Mouse (Mus musculus) hindbrain, embryonic 16.5 days (tissue): ENCODE results near the gene Zfp961. TPM values are rescaled to one million over a fixed set of nuclear protein-coding genes. Genes with fewer than 3 reads are reported as not detected.
"Not testable (repeated sequence)": the region's sequence is repeated elsewhere in the genome, so short reads cannot be mapped to it uniquely, and the experiment has no call there.

ENCODE experiments used
- ATAC-seq: fragments of 200-750 bp; cut with Nextera tagmentation; 2 replicates; pipeline ENCODE4 v1.8.0; 2017; ENCODE audit warnings: moderate TSS enrichment, moderate library complexity
- H3K27ac ChIP-seq: fragments of 300-500 bp; sonication (generic); 2 replicates; pipeline ENCODE4 v1.5.1; 2014; ENCODE audit warnings: low read depth, mild to moderate bottlenecking, control low read depth, low read length, moderate library complexity
- H3K27me3 ChIP-seq: fragments of 300-500 bp; sonication (generic); replicated peaks from 2 replicates; pipeline ENCODE4 v1.6.1; 2014; ENCODE audit warnings: low read length; ENCODE audit not compliant: control insufficient read depth, insufficient read depth
- H3K36me3 ChIP-seq: fragments of 300-500 bp; sonication (generic); 2 replicates; pipeline ENCODE4 v1.6.1; 2014; ENCODE audit warnings: mild to moderate bottlenecking, low read length, moderate library complexity, mixed read lengths; ENCODE audit not compliant: control insufficient read depth, insufficient read depth
- H3K4me1 ChIP-seq: fragments of 300-500 bp; sonication (generic); 2 replicates; pipeline ENCODE4 v1.6.1; 2014; ENCODE audit warnings: low read depth, low read length; ENCODE audit not compliant: control insufficient read depth, insufficient read depth
- H3K4me2 ChIP-seq: fragments of 300-500 bp; sonication (generic); 2 replicates; pipeline ENCODE4 v1.6.1; 2014; ENCODE audit warnings: mild to moderate bottlenecking, low read length, control low read depth, moderate library complexity
- H3K4me3 ChIP-seq: fragments of 300-500 bp; sonication (generic); 2 replicates; pipeline ENCODE4 v1.5.1; 2014; ENCODE audit warnings: mild to moderate bottlenecking, low read length, control low read depth, moderate library complexity
- H3K9ac ChIP-seq: fragments of 300-500 bp; sonication (generic); 2 replicates; pipeline ENCODE4 v1.6.1; 2014; ENCODE audit warnings: low read depth, mild to moderate bottlenecking, control low read depth, low read length, moderate library complexity
- H3K9me3 ChIP-seq: fragments of 300-500 bp; sonication (generic); 2 replicates; pipeline ENCODE4 v1.6.1; 2014; ENCODE audit warnings: mild to moderate bottlenecking, low read length, moderate library complexity; ENCODE audit not compliant: control insufficient read depth
- WGBS: fragments of 180-500 bp; shearing (Covaris S2); extraction: QIAGEN DNeasy Blood & Tissue Kit; methylation state at CpG from one replicate; pipeline ENCODE4 v1.1.7; 2014; 5-methylcytosine and 5-hydroxymethylcytosine counted together
- polyA plus RNA-seq: library from polyadenylated mRNA; unstranded; fragments of >200 nt; fragmentation: Nextera tagmentation; extraction: Ambion mirVana; gene quantifications from 2 replicates; pipeline ENCODE4 v1.2.1, GENCODE M21; 2015

Gene Zfp961
- polyA plus RNA-seq, 1 experiment from 2014 or later: 16.8 TPM

- not testable (repeated sequence) for H3K9me3 ChIP-seq, ATAC-seq, H3K9ac ChIP-seq, H3K4me1 ChIP-seq, H3K4me2 ChIP-seq, H3K27me3 ChIP-seq, H3K4me3 ChIP-seq, H3K27ac ChIP-seq, H3K36me3 ChIP-seq
- WGBS: 96% methylated on average over 16 of the region's 16 CpGs
These were observed 2.3 kb downstream of the Zfp961 start for GRCm38 (mm10) chr8:71952961-71953700.

GRCm38 (mm10) chr8:71954666-71955065 lies 3.8 kb downstream of the Zfp961 start:
- WGBS: 98% methylated on average over 9 of the region's 9 CpGs
- H3K36me3 ChIP-seq: peaks cover 4% of the 10 kb centered on the region; the same call in 1 of the 2 replicates
- H3K4me1 ChIP-seq: peaks cover 10% of the 10 kb centered on the region
- no peak overlapping the region for H3K4me3 ChIP-seq
- no peak overlapping the region for H3K4me2 ChIP-seq
- H3K27ac ChIP-seq: no peak overlapping the region
- H3K9ac ChIP-seq: no peak overlapping the region
- H3K9me3 ChIP-seq: peaks cover 3% of the 10 kb centered on the region; the same call in 1 of the 2 replicates
- no peak for ATAC-seq
- no peaks in the 10 kb centered on the region for H3K27me3 ChIP-seq

GRCm38 (mm10) chr8:71960483-71960882 lies 9.6 kb downstream of the Zfp961 start:
- H3K4me2 ChIP-seq: no peak overlapping the region
- no peaks in the 10 kb centered on the region for H3K27me3 ChIP-seq
- H3K27ac ChIP-seq: no peak overlapping the region
- no peak overlapping the region for H3K9ac ChIP-seq
- H3K4me1 ChIP-seq: no peaks in the 10 kb centered on the region
- no peaks in the 10 kb centered on the region for H3K9me3 ChIP-seq
- H3K36me3 ChIP-seq: peaks cover 6% of the 10 kb centered on the region
- no peak for ATAC-seq
- H3K4me3 ChIP-seq: no peak overlapping the region

- Histone ChIP-seq H3K4me1 (no peaks in the 10 kb centered on the region), H3K4me2 (no peak overlapping the region), H3K9ac (no peak overlapping the region), H3K27ac (no peak overlapping the region), H3K36me3 (peaks cover 14% of the 10 kb centered on the region), H3K27me3 (no peaks in the 10 kb centered on the region), H3K9me3 (no peaks in the 10 kb centered on the region), H3K4me3 (no peak overlapping the region)
- no peak for ATAC-seq
- WGBS: 94% methylated on average over 5 of the region's 5 CpGs
These were observed 11.0 kb downstream of the Zfp961 start for GRCm38 (mm10) chr8:71961796-71962195.

GRCm38 (mm10) chr8:71964051-71964450 lies 13.2 kb downstream of the Zfp961 start:
- no peak for ATAC-seq
- Histone ChIP-seq H3K36me3 (peaks cover 22% of the 10 kb centered on the region), H3K4me1 (no peaks in the 10 kb centered on the region), H3K4me2 (no peak overlapping the region), H3K27me3 (no peaks in the 10 kb centered on the region), H3K27ac (no peak overlapping the region), H3K9me3 (no peaks in the 10 kb centered on the region), H3K4me3 (no peak overlapping the region), H3K9ac (no peak overlapping the region)
- WGBS: 89% methylated on average over 3 of the region's 3 CpGs

- H3K27me3 ChIP-seq: no peaks in the 10 kb centered on the region
- peaks cover 22% of the 10 kb centered on the region for H3K36me3 ChIP-seq
- 98% methylated on average over 2 of the region's 2 CpGs for WGBS
- no peak overlapping the region for H3K4me3 ChIP-seq
- H3K4me2 ChIP-seq: no peak overlapping the region
- ATAC-seq: no peak
- H3K9ac ChIP-seq: no peak overlapping the region
- H3K4me1 ChIP-seq: no peaks in the 10 kb centered on the region
- H3K9me3 ChIP-seq: no peaks in the 10 kb centered on the region
- H3K27ac ChIP-seq: no peak overlapping the region
These were observed 14.3 kb downstream of the Zfp961 start for GRCm38 (mm10) chr8:71965166-71965565.

GRCm38 (mm10) chr8:71966411-71966810 lies 15.6 kb downstream of the Zfp961 start:
- H3K36me3 ChIP-seq: peaks cover 22% of the 10 kb centered on the region
- no peak overlapping the region for H3K27ac ChIP-seq
- H3K9ac ChIP-seq: no peak overlapping the region
- H3K4me2 ChIP-seq: no peak overlapping the region
- H3K4me1 ChIP-seq: no peaks in the 10 kb centered on the region
- H3K27me3 ChIP-seq: no peaks in the 10 kb centered on the region
- no peak overlapping the region for H3K4me3 ChIP-seq
- no peaks in the 10 kb centered on the region for H3K9me3 ChIP-seq
- no peak for ATAC-seq

GRCm38 (mm10) chr8:71967261-71967660 lies 16.4 kb downstream of the Zfp961 start:
- Histone ChIP-seq H3K4me2 (no peak overlapping the region), H3K36me3 (peaks cover 22% of the 10 kb centered on the region), H3K4me1 (no peaks in the 10 kb centered on the region), H3K9ac (no peak overlapping the region), H3K4me3 (no peak overlapping the region), H3K9me3 (no peaks in the 10 kb centered on the region), H3K27me3 (no peaks in the 10 kb centered on the region), H3K27ac (no peak overlapping the region)
- over 99% methylated on average over 5 of the region's 5 CpGs for WGBS
- no peak for ATAC-seq

- WGBS: 87% methylated on average over 6 of the region's 6 CpGs
- peaks cover 22% of the 10 kb centered on the region for H3K36me3 ChIP-seq
- no peak overlapping the region for H3K4me2 ChIP-seq
- no peaks in the 10 kb centered on the region for H3K9me3 ChIP-seq
- no peaks in the 10 kb centered on the region for H3K27me3 ChIP-seq
- no peaks in the 10 kb centered on the region for H3K4me1 ChIP-seq
- ATAC-seq: no peak
- no peak overlapping the region for H3K9ac ChIP-seq
- no peak overlapping the region for H3K4me3 ChIP-seq
- H3K27ac ChIP-seq: no peak overlapping the region
These were observed 17.3 kb downstream of the Zfp961 start for GRCm38 (mm10) chr8:71968100-71968499.
